In the genomic region with DNA sequence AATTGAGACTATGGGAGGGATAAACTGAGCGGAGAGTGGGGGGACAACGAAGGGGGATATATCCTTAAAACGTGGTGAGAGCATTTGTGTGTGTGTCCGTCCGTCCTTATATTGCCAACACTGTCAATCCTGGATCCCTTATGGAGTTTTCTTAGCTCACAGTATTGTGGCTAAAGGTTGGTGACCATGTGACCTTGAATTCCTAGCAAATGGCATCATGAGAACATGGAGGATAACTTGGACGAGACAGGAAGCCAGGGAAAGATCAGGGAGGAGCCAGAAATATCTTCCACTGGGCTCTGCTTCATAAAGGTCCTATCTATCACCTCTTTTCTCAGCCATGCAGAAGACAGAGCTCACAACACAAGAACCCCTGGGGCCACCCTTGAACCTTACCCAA, we compare ENCODE assay signal across 15 mouse cellular contexts. TPM values are rescaled to one million over a fixed set of nuclear protein-coding genes. Genes with fewer than 3 reads are reported as not detected.
A peak's percentile ranks its signal among the peaks of the same experiment; 100 is the strongest.
DNase-seq lines count a peak whose midpoint lies in the region; ATAC-seq and TF ChIP-seq lines count a peak whose summit lies in the region.
"Had no signal": no experiment of that assay in that cellular context is flagged by ENCODE, and none has a peak within 500 bp of the region (broad histone marks: within the 10 kb centered on the region; RNA-seq: fewer than 3 reads in every experiment).

No protein-coding gene starts in this region.

- TF ChIP-seq CTCF in heart, adult 2 months (IDR thresholded peaks at IDR 0.05), result no peak

- no peaks in the 10 kb centered on the region for H3K27me3 ChIP-seq in heart, adult 2 months (ENCODE audit: control insufficient read depth, insufficient read depth, low read length)
- H3K27me3 ChIP-seq in hindbrain, embryonic 13.5 days, result no peaks in the 10 kb centered on the region
- H3K27me3 ChIP-seq in hindbrain, embryonic 11.5 days (ENCODE audit: control insufficient read depth, insufficient read depth, low read length), result no peaks in the 10 kb centered on the region
- H3K27me3 ChIP-seq in heart, embryonic 15.5 days, result no peaks in the 10 kb centered on the region
- H3K27me3 ChIP-seq: forebrain, embryonic 13.5 days; liver, embryonic 15.5 days had no signal

- H3K36me3 ChIP-seq in heart, adult 2 months (ENCODE audit: control insufficient read depth, insufficient read depth, low read length), result peaks cover 14% of the 10 kb centered on the region
- no peaks in the 10 kb centered on the region for H3K36me3 ChIP-seq in hindbrain, embryonic 13.5 days
- H3K36me3 ChIP-seq in hindbrain, embryonic 11.5 days (ENCODE audit: control insufficient read depth, insufficient read depth, low read length), result no peaks in the 10 kb centered on the region
- no peaks in the 10 kb centered on the region for H3K36me3 ChIP-seq in heart, embryonic 15.5 days
- H3K36me3 ChIP-seq: liver, embryonic 15.5 days had no signal

- no peaks in the 10 kb centered on the region for H3K9me3 ChIP-seq in hindbrain, embryonic 13.5 days
- H3K9me3 ChIP-seq in hindbrain, embryonic 11.5 days (ENCODE audit: control insufficient read depth, low read length), result no peaks in the 10 kb centered on the region
- H3K9me3 ChIP-seq in heart, embryonic 15.5 days (replicated peaks), result no peaks in the 10 kb centered on the region
- H3K9me3 ChIP-seq: forebrain, embryonic 13.5 days; liver, embryonic 15.5 days had no signal

- H3K27ac ChIP-seq in heart, adult 2 months, result peak overlapping the region; percentile 89
- peak overlapping the region; percentile 85; the same call in 1 of the 2 replicates for H3K27ac ChIP-seq in hindbrain, embryonic 13.5 days
- H3K27ac ChIP-seq in hindbrain, embryonic 11.5 days (ENCODE audit: low read depth, low read length), result no peak overlapping the region
- H3K27ac ChIP-seq in heart, embryonic 15.5 days, result peak overlapping the region; percentile 99
- H3K27ac ChIP-seq: forebrain, embryonic 13.5 days; liver, embryonic 15.5 days had no signal

- H3K79me2 ChIP-seq in heart, adult 2 months (replicated peaks; ENCODE audit: control insufficient read depth, insufficient read depth, low read length), result peaks cover 5% of the 10 kb centered on the region; the same call in 1 of the 2 replicates

- intact Hi-C loops in heart, adult 2 months (cut with DNase I), result no loop called here
- intact Hi-C loops in heart, postnatal 10 days (cut with DNase I), result loop anchor here (2.0 kb wide), 1 partner anchor 29 kb away; no protein-coding TSS in a partner anchor

- peaks cover 46% of the 10 kb centered on the region for H3K4me1 ChIP-seq in heart, adult 2 months (ENCODE audit: control insufficient read depth, insufficient read depth, low read length)
- peaks cover 98% of the 10 kb centered on the region for H3K4me1 ChIP-seq in hindbrain, embryonic 13.5 days (replicated peaks)
- H3K4me1 ChIP-seq in hindbrain, embryonic 11.5 days (replicated peaks; ENCODE audit: control insufficient read depth, insufficient read depth, low read length), result peaks cover 30% of the 10 kb centered on the region
- H3K4me1 ChIP-seq in heart, embryonic 15.5 days (replicated peaks), result peaks cover 91% of the 10 kb centered on the region
- H3K4me1 ChIP-seq: liver, embryonic 15.5 days had no signal

- no peak overlapping the region for H3K4me3 ChIP-seq in heart, adult 2 months
- no peak overlapping the region for H3K4me3 ChIP-seq in hindbrain, embryonic 13.5 days
- no peak overlapping the region for H3K4me3 ChIP-seq in hindbrain, embryonic 11.5 days (ENCODE audit: low read depth, low read length)
- no peak overlapping the region for H3K4me3 ChIP-seq in heart, embryonic 15.5 days
- H3K4me3 ChIP-seq: forebrain, embryonic 13.5 days; liver, embryonic 15.5 days had no signal

- no peak overlapping the region for H3K4me2 ChIP-seq in hindbrain, embryonic 13.5 days
- H3K4me2 ChIP-seq in hindbrain, embryonic 11.5 days (replicated peaks; ENCODE audit: low read depth, low read length), result no peak overlapping the region
- peak overlapping the region; percentile 61; the same call in 1 of the 2 replicates for H3K4me2 ChIP-seq in heart, embryonic 15.5 days
- H3K4me2 ChIP-seq: forebrain, embryonic 13.5 days; liver, embryonic 15.5 days had no signal

- TF ChIP-seq EP300 in heart, adult 2 months (IDR thresholded peaks at IDR 0.05; ENCODE audit: insufficient read depth, low read depth, low read length), result no peak

- DNase-seq in heart, adult 2 months, result no peak
- no peak for DNase-seq in heart, postnatal 10 days
- no peak for DNase-seq in hindbrain, embryonic 11.5 days (ENCODE audit: low spot score)
- peak; percentile 86 for DNase-seq in 3T3-L1 (ENCODE audit: low read depth, low spot score)
- DNase-seq in B cell, adult 2 months, result no peak
- DNase-seq: cerebellum, postnatal 10 days; gastrocnemius, postnatal 36 days; kidney, adult 2 months; kidney, postnatal 36 days; right cerebral cortex, postnatal 4 days; thymus, postnatal 25 days had no signal

- TF ChIP-seq POLR2A in heart, adult 2 months (IDR thresholded peaks at IDR 0.05; ENCODE audit: insufficient read depth, low read depth, low read length), result no peak

- 75% methylated on average over 6 of the region's 6 CpGs for WGBS in heart, adult 2 months
- 92% methylated on average over 6 of the region's 6 CpGs for WGBS in hindbrain, embryonic 13.5 days
- WGBS in hindbrain, embryonic 11.5 days, result 91% methylated on average over 6 of the region's 6 CpGs
- 67% methylated on average over 6 of the region's 6 CpGs for WGBS in heart, embryonic 15.5 days

- ATAC-seq in hindbrain, embryonic 13.5 days (ENCODE audit: low FRiP score), result no peak
- ATAC-seq in hindbrain, embryonic 11.5 days (ENCODE audit: low FRiP score), result no peak
- no peak for ATAC-seq in heart, embryonic 15.5 days (replicated peaks; ENCODE audit: insufficient number of reproducible peaks, insufficient read depth, low FRiP score, low read depth)
- ATAC-seq: forebrain, embryonic 13.5 days had no signal

- no peak overlapping the region for H3K9ac ChIP-seq in heart, adult 2 months (ENCODE audit: low read depth, low read length)
- H3K9ac ChIP-seq in hindbrain, embryonic 13.5 days, result no peak overlapping the region
- H3K9ac ChIP-seq in hindbrain, embryonic 11.5 days (ENCODE audit: low read depth, low read length), result no peak overlapping the region
- H3K9ac ChIP-seq in heart, embryonic 15.5 days, result no peak overlapping the region
- H3K9ac ChIP-seq: forebrain, embryonic 13.5 days; liver, embryonic 15.5 days had no signal

RNA-seq across cellular contexts. Expression of gene Afap1, which starts 30.3 kb away (rescaled TPM):
- total RNA-seq in heart, adult 2 months (2021), result 10 to 100 TPM; 18.7 to 20.6 TPM
- polyA plus RNA-seq in heart, adult 2 months (2012; rRNA removed), result 11.5 and 13.6 TPM in 2 replicates
- 10 to 100 TPM; 37.9 to 42.9 TPM for total RNA-seq in heart, postnatal 10 days (2021)
- 82.8 and 86.5 TPM in 2 replicates for polyA plus RNA-seq in hindbrain, embryonic 13.5 days (2015; fragmentation: Nextera tagmentation; extraction: Ambion mirVana)
- polyA plus RNA-seq in hindbrain, embryonic 11.5 days (2014; fragmentation: Nextera tagmentation; extraction: Ambion mirVana), result 55.7 and 58.2 TPM in 2 replicates
- polyA plus RNA-seq in heart, embryonic 15.5 days (2015; fragmentation: Nextera tagmentation; extraction: Ambion mirVana), result 22.6 and 27.1 TPM in 2 replicates
